Mouse (Mus musculus): ENCODE data around the gene Ccdc33.

DNA sequence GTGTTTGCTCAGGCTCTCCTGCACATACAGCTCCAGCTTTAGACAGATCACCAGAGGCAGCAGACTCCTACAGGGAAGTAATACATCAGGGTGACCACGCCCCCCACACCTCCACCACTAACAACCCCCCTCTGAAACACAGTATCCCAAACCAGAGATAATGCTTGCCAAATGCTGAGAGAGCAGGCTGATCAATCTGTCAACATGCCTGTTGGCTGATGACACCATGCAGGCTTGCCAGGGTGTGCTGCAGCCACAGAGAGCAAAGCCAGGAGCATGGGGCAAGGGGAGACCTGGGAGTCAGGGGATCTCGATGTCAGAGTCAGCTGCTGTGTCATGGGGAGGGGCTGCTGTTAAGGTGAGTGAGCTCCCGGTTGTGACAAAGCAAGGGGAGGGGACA lies 55.1 kb downstream of the Ccdc33 start, which contains the start of gene Stra6:
- TF ChIP-seq CTCF (IDR thresholded peaks at IDR 0.05; ENCODE audit: low read depth) (no peak), EP300 (IDR thresholded peaks at IDR 0.05; ENCODE audit: low read depth) (no peak)

Measured in heart, postnatal 0 days (tissue).